Mouse (Mus musculus) C2C12 (cell line): ENCODE data around the gene Ccr1.

Source experiments
- CTCF ChIP-seq: IDR thresholded peaks from one replicate; pipeline ENCODE4 v1.5.1; 2011; ENCODE audit not compliant: control insufficient read depth, insufficient read depth, insufficient read length
- MAX ChIP-seq: IDR thresholded peaks from one replicate; pipeline ENCODE4 v1.6.1; 2011; ENCODE audit warnings: mild to moderate bottlenecking, control low read depth
- MYOD1 ChIP-seq: IDR thresholded peaks from one replicate; pipeline ENCODE4 v1.6.1; 2011; ENCODE audit warnings: low read depth; ENCODE audit not compliant: control insufficient read depth, insufficient read length
- MYOG ChIP-seq: IDR thresholded peaks from one replicate; pipeline ENCODE4 v1.6.1; 2011; ENCODE audit not compliant: control insufficient read depth, insufficient read length; ENCODE audit errors: extremely low read depth
- USF1 ChIP-seq: IDR thresholded peaks from one replicate; pipeline ENCODE4 v1.6.1; 2011; ENCODE audit warnings: low read depth, mild to moderate bottlenecking, control low read depth, moderate library complexity

- TF ChIP-seq CTCF (no peak), MAX (no peak), MYOG (no peak), MYOD1 (no peak), USF1 (no peak)
Measured at GRCm38 (mm10) chr9:123930476-123930875, 38.0 kb downstream of the Ccr1 start.
